Mouse (Mus musculus): ENCODE results near the gene Ampd2. TPM values are rescaled to one million over a fixed set of nuclear protein-coding genes. Genes with fewer than 3 reads are reported as not detected.

Ampd2 gene
- polyA plus RNA-seq, 1 experiment from 2014 or later = 79.6 TPM

- ATAC-seq (ENCODE audit: low read depth) = no peak
- peaks cover 64% of the 10 kb centered on the region for H3K4me1 ChIP-seq (ENCODE audit: control insufficient read depth, low read depth, low read length)
- H3K4me3 ChIP-seq (ENCODE audit: low read depth, low read length) = no peak within 1 kb of the TSS
- no peaks in the 10 kb centered on the region for H3K36me3 ChIP-seq (ENCODE audit: control insufficient read depth, insufficient read depth)
- H3K9me3 ChIP-seq (replicated peaks; ENCODE audit: control insufficient read depth, low read length) = no peaks in the 10 kb centered on the region
- peak within 1 kb of the TSS; percentile 43 for H3K27ac ChIP-seq (ENCODE audit: low read length)
- no peak within 1 kb of the TSS for H3K4me2 ChIP-seq (ENCODE audit: low read depth, low read length)
- WGBS (ENCODE audit: insufficient replicate concordance) = 79% methylated on average over 15 of the region's 15 CpGs
- H3K9ac ChIP-seq (ENCODE audit: low read depth, low read length) = peak within 1 kb of the TSS; percentile 18; the same call in 1 of the 2 replicates
- H3K27me3 ChIP-seq (ENCODE audit: control insufficient read depth, insufficient read depth, low read depth, low read length) = no peaks in the 10 kb centered on the region
These were observed 6.2 kb upstream of the Ampd2 start, which contains the start of gene Gnat2 for GRCm38 (mm10) chr3:108092536-108093115. Gene Gnat2, plus strand, starts transcription at chr3:108092789.

- H3K9ac ChIP-seq (ENCODE audit: low read depth, low read length) = peak overlapping the region; percentile 15; the same call in 1 of the 2 replicates
- H3K36me3 ChIP-seq (ENCODE audit: control insufficient read depth, insufficient read depth) = no peaks in the 10 kb centered on the region
- 62% methylated on average over 6 of the region's 6 CpGs for WGBS (ENCODE audit: insufficient replicate concordance)
- no peaks in the 10 kb centered on the region for H3K27me3 ChIP-seq (ENCODE audit: control insufficient read depth, insufficient read depth, low read depth, low read length)
- no peak for ATAC-seq (ENCODE audit: low read depth)
- no peak overlapping the region for H3K4me3 ChIP-seq (ENCODE audit: low read depth, low read length)
- H3K27ac ChIP-seq (ENCODE audit: low read length) = no peak overlapping the region
- H3K4me1 ChIP-seq (ENCODE audit: control insufficient read depth, low read depth, low read length) = peaks cover 64% of the 10 kb centered on the region
- no peaks in the 10 kb centered on the region for H3K9me3 ChIP-seq (replicated peaks; ENCODE audit: control insufficient read depth, low read length)
- H3K4me2 ChIP-seq (ENCODE audit: low read depth, low read length) = no peak overlapping the region
These were observed 5.6 kb upstream of the Ampd2 start for GRCm38 (mm10) chr3:108092030-108092429.

GRCm38 (mm10) chr3:108090561-108090960 is 4.1 kb upstream of the Ampd2 start:
- Histone ChIP-seq H3K4me1 (ENCODE audit: control insufficient read depth, low read depth, low read length) (peaks cover 64% of the 10 kb centered on the region), H3K4me2 (ENCODE audit: low read depth, low read length) (no peak overlapping the region), H3K27ac (ENCODE audit: low read length) (no peak overlapping the region; the same call in none of the 2 replicates), H3K9ac (ENCODE audit: low read depth, low read length) (no peak overlapping the region), H3K27me3 (ENCODE audit: control insufficient read depth, insufficient read depth, low read depth, low read length) (no peaks in the 10 kb centered on the region), H3K36me3 (ENCODE audit: control insufficient read depth, insufficient read depth) (no peaks in the 10 kb centered on the region), H3K4me3 (ENCODE audit: low read depth, low read length) (no peak overlapping the region), H3K9me3 (replicated peaks; ENCODE audit: control insufficient read depth, low read length) (no peaks in the 10 kb centered on the region)
- WGBS (ENCODE audit: insufficient replicate concordance) = 87% methylated on average over 2 of the region's 2 CpGs
- no peak for ATAC-seq (ENCODE audit: low read depth)

GRCm38 (mm10) chr3:108089916-108090315 is 3.5 kb upstream of the Ampd2 start:
- no peak overlapping the region for H3K9ac ChIP-seq (ENCODE audit: low read depth, low read length)
- no peaks in the 10 kb centered on the region for H3K27me3 ChIP-seq (ENCODE audit: control insufficient read depth, insufficient read depth, low read depth, low read length)
- no peak overlapping the region for H3K4me3 ChIP-seq (ENCODE audit: low read depth, low read length)
- peaks cover 57% of the 10 kb centered on the region for H3K4me1 ChIP-seq (ENCODE audit: control insufficient read depth, low read depth, low read length)
- no peak overlapping the region for H3K27ac ChIP-seq (ENCODE audit: low read length)
- H3K9me3 ChIP-seq (replicated peaks; ENCODE audit: control insufficient read depth, low read length) = no peaks in the 10 kb centered on the region
- 55% methylated on average over 2 of the region's 2 CpGs for WGBS (ENCODE audit: insufficient replicate concordance)
- no peak for ATAC-seq (ENCODE audit: low read depth)
- no peaks in the 10 kb centered on the region for H3K36me3 ChIP-seq (ENCODE audit: control insufficient read depth, insufficient read depth)
- no peak overlapping the region for H3K4me2 ChIP-seq (ENCODE audit: low read depth, low read length)

GRCm38 (mm10) chr3:108088842-108089380 is 2.5 kb upstream of the Ampd2 start:
- H3K27me3 ChIP-seq (ENCODE audit: control insufficient read depth, insufficient read depth, low read depth, low read length) = no peaks in the 10 kb centered on the region
- no peaks in the 10 kb centered on the region for H3K9me3 ChIP-seq (replicated peaks; ENCODE audit: control insufficient read depth, low read length)
- 64% methylated on average over 5 of the region's 5 CpGs for WGBS (ENCODE audit: insufficient replicate concordance)
- H3K9ac ChIP-seq (ENCODE audit: low read depth, low read length) = peak overlapping the region; percentile 23; the same call in 1 of the 2 replicates
- no peak for ATAC-seq (ENCODE audit: low read depth)
- H3K36me3 ChIP-seq (ENCODE audit: control insufficient read depth, insufficient read depth) = no peaks in the 10 kb centered on the region
- peaks cover 57% of the 10 kb centered on the region for H3K4me1 ChIP-seq (ENCODE audit: control insufficient read depth, low read depth, low read length)
- H3K4me2 ChIP-seq (ENCODE audit: low read depth, low read length) = no peak overlapping the region
- peak overlapping the region; percentile 23 for H3K27ac ChIP-seq (ENCODE audit: low read length)
- H3K4me3 ChIP-seq (ENCODE audit: low read depth, low read length) = no peak overlapping the region

GRCm38 (mm10) chr3:108087329-108087728 is 878 bp upstream of the Ampd2 start:
- H3K4me3 ChIP-seq (ENCODE audit: low read depth, low read length) = peak overlapping the region; percentile 91

GRCm38 (mm10) chr3:108085721-108086469 is 556 bp downstream of the Ampd2 start:
- Histone ChIP-seq H3K4me1 (ENCODE audit: control insufficient read depth, low read depth, low read length) (peaks cover 75% of the 10 kb centered on the region), H3K36me3 (ENCODE audit: control insufficient read depth, insufficient read depth) (peaks cover 3% of the 10 kb centered on the region), H3K4me2 (ENCODE audit: low read depth, low read length) (peak overlapping the region; percentile 98), H3K9me3 (replicated peaks; ENCODE audit: control insufficient read depth, low read length) (no peaks in the 10 kb centered on the region), H3K27me3 (ENCODE audit: control insufficient read depth, insufficient read depth, low read depth, low read length) (no peaks in the 10 kb centered on the region), H3K9ac (ENCODE audit: low read depth, low read length) (peak overlapping the region; percentile 91), H3K27ac (ENCODE audit: low read length) (peak overlapping the region; percentile 89), H3K4me3 (ENCODE audit: low read depth, low read length) (peak overlapping the region; percentile 91)
- WGBS (ENCODE audit: insufficient replicate concordance) = 0% methylated on average over 31 of the region's 31 CpGs
- peak; percentile 47 for ATAC-seq (ENCODE audit: low read depth)

More at GRCm38 (mm10) chr3:108087329-108087728, 878 bp upstream of the Ampd2 start:
- H3K27me3 ChIP-seq (ENCODE audit: control insufficient read depth, insufficient read depth, low read depth, low read length) = no peaks in the 10 kb centered on the region
- 52% methylated on average over 3 of the region's 3 CpGs for WGBS (ENCODE audit: insufficient replicate concordance)
- no peaks in the 10 kb centered on the region for H3K36me3 ChIP-seq (ENCODE audit: control insufficient read depth, insufficient read depth)
- peaks cover 64% of the 10 kb centered on the region for H3K4me1 ChIP-seq (ENCODE audit: control insufficient read depth, low read depth, low read length)
- no peak for ATAC-seq (ENCODE audit: low read depth)
- H3K9ac ChIP-seq (ENCODE audit: low read depth, low read length) = peak overlapping the region; percentile 91
- H3K4me2 ChIP-seq (ENCODE audit: low read depth, low read length) = peak overlapping the region; percentile 98
- H3K27ac ChIP-seq (ENCODE audit: low read length) = peak overlapping the region; percentile 89
- no peaks in the 10 kb centered on the region for H3K9me3 ChIP-seq (replicated peaks; ENCODE audit: control insufficient read depth, low read length)

GRCm38 (mm10) chr3:108085281-108085720 is 1.1 kb downstream of the Ampd2 start:
- Histone ChIP-seq H3K4me1 (ENCODE audit: control insufficient read depth, low read depth, low read length) (peaks cover 71% of the 10 kb centered on the region), H3K9ac (ENCODE audit: low read depth, low read length) (peak overlapping the region; percentile 91), H3K27ac (ENCODE audit: low read length) (peak overlapping the region; percentile 89), H3K4me2 (ENCODE audit: low read depth, low read length) (peak overlapping the region; percentile 98), H3K4me3 (ENCODE audit: low read depth, low read length) (peak overlapping the region; percentile 91), H3K27me3 (ENCODE audit: control insufficient read depth, insufficient read depth, low read depth, low read length) (no peaks in the 10 kb centered on the region), H3K36me3 (ENCODE audit: control insufficient read depth, insufficient read depth) (peaks cover 9% of the 10 kb centered on the region), H3K9me3 (replicated peaks; ENCODE audit: control insufficient read depth, low read length) (no peaks in the 10 kb centered on the region)
- 0% methylated on average over 14 of the region's 14 CpGs for WGBS (ENCODE audit: insufficient replicate concordance)
- ATAC-seq (ENCODE audit: low read depth) = peak; percentile 81
